Mouse (Mus musculus) left cerebral cortex, adult 6 months (tissue): ENCODE data around the gene Ifna13. TPM values are rescaled to one million over a fixed set of nuclear protein-coding genes. Genes with fewer than 3 reads are reported as not detected.

ENCODE experiments used
- long read RNA-seq, 2 experiments: library from polyadenylated mRNA; unstranded; transcript quantifications; one replicate each; pipeline ENCODE4 v2.0.0; 2019 to 2020
- polyA plus RNA-seq: library from polyadenylated mRNA; unstranded; fragments of <200 nt; fragmentation: Nextera tagmentation; gene quantifications from 2 replicates; pipeline ENCODE4 v1.2.3, GENCODE M21; 2021

Gene Ifna13
- polyA plus RNA-seq, result not detected in 2 replicates
- long read RNA-seq, experiment 1, result 0 reads
- long read RNA-seq, experiment 2, result 0 reads

GRCm38 (mm10) chr4:88644359-88644758 is at the start of gene Ifna13:
Gene Ifna13, minus strand, starts transcription at chr4:88644459.

GRCm38 (mm10) chr4:88691259-88691658 is 47.0 kb upstream of the Ifna13 start, which contains the start of gene Ifnab:
Gene Ifnab, minus strand, starts transcription at chr4:88691359.

GRCm38 (mm10) chr4:88683812-88684211 is 39.6 kb upstream of the Ifna13 start, which contains the start of gene Ifna2:
Gene Ifna2, minus strand, starts transcription at chr4:88683912.

GRCm38 (mm10) chr4:88676824-88677223 is 32.6 kb upstream of the Ifna13 start, which contains the start of gene Ifna16:
Gene Ifna16, minus strand, starts transcription at chr4:88676924.

GRCm38 (mm10) chr4:88634311-88634710 is 9.9 kb downstream of the Ifna13 start, which contains the start of gene C87499:
Gene C87499, minus strand, starts transcription at chr4:88634411.

GRCm38 (mm10) chr4:88603276-88603675 is 41.0 kb downstream of the Ifna13 start, which contains the start of gene Ifna12:
Gene Ifna12, minus strand, starts transcription at chr4:88603376.

Other genes with a start within 250 kb of the Ifna13 start
- gene Hacd4, start 205.5 kb downstream of the Ifna13 start, polyA plus RNA-seq, result 1.4 and 2.1 TPM in 2 replicates
- not detected in 2 replicates for gene Ifnb1, start 121.7 kb downstream of the Ifna13 start, polyA plus RNA-seq
- not detected in 2 replicates for gene Ifna15, start 86.2 kb downstream of the Ifna13 start, polyA plus RNA-seq
- not detected in 2 replicates for gene Ifna14, start 72.7 kb downstream of the Ifna13 start, polyA plus RNA-seq
- not detected in 2 replicates for gene Ifna9, start 52.1 kb downstream of the Ifna13 start, polyA plus RNA-seq
- not detected in 2 replicates for gene Ifna12, start 41.1 kb downstream of the Ifna13 start, polyA plus RNA-seq
- gene C87499, start 10.0 kb downstream of the Ifna13 start, polyA plus RNA-seq, result not detected in 2 replicates
- gene Ifna16, start 32.5 kb upstream of the Ifna13 start, polyA plus RNA-seq, result not detected in 2 replicates
- not detected in 2 replicates for gene Ifna2, start 39.5 kb upstream of the Ifna13 start, polyA plus RNA-seq
- not detected in 2 replicates for gene Ifnab, start 46.9 kb upstream of the Ifna13 start, polyA plus RNA-seq
- 1.0 and 1.5 TPM in 2 replicates for gene Gm26566, start 77.3 kb upstream of the Ifna13 start, polyA plus RNA-seq
- gene Klhl9, start 78.0 kb upstream of the Ifna13 start, polyA plus RNA-seq, result 57.9 and 73.6 TPM in 2 replicates
- not detected in 2 replicates for gene Gm13271, start 110.4 kb upstream of the Ifna13 start, polyA plus RNA-seq
- gene Gm13283, start 115.7 kb upstream of the Ifna13 start, polyA plus RNA-seq, result not detected in 2 replicates
- not detected in 2 replicates for gene Gm13290, start 129.4 kb upstream of the Ifna13 start, polyA plus RNA-seq
- not detected in 2 replicates for gene Gm13289, start 132.5 kb upstream of the Ifna13 start, polyA plus RNA-seq
- gene Gm13272, start 135.4 kb upstream of the Ifna13 start, polyA plus RNA-seq, result not detected in 2 replicates
- not detected in 2 replicates for gene Ifnz, start 137.7 kb upstream of the Ifna13 start, polyA plus RNA-seq
- not detected in 2 replicates for gene Gm13276, start 141.2 kb upstream of the Ifna13 start, polyA plus RNA-seq
- not detected in 2 replicates for gene Gm13277, start 144.2 kb upstream of the Ifna13 start, polyA plus RNA-seq
- gene Gm13278, start 147.1 kb upstream of the Ifna13 start, polyA plus RNA-seq, result not detected in 2 replicates
- not detected in 2 replicates for gene Gm13275, start 150.0 kb upstream of the Ifna13 start, polyA plus RNA-seq
- gene Gm13279, start 152.9 kb upstream of the Ifna13 start, polyA plus RNA-seq, result not detected in 2 replicates
- not detected in 2 replicates for gene Gm13285, start 155.2 kb upstream of the Ifna13 start, polyA plus RNA-seq
- gene Gm13287, start 158.8 kb upstream of the Ifna13 start, polyA plus RNA-seq, result not detected in 2 replicates
- gene Gm13288, start 161.1 kb upstream of the Ifna13 start, polyA plus RNA-seq, result not detected in 2 replicates
- not detected in 2 replicates for gene Ifna7, start 171.8 kb upstream of the Ifna13 start, polyA plus RNA-seq
- not detected in 2 replicates for gene Ifna11, start 175.5 kb upstream of the Ifna13 start, polyA plus RNA-seq
- gene Ifna6, start 183.0 kb upstream of the Ifna13 start, polyA plus RNA-seq, result not detected in 2 replicates
- gene Ifna5, start 191.1 kb upstream of the Ifna13 start, polyA plus RNA-seq, result not detected in 2 replicates
- gene Ifna4, start 197.4 kb upstream of the Ifna13 start, polyA plus RNA-seq, result not detected in 2 replicates
- gene Ifna1, start 205.6 kb upstream of the Ifna13 start, polyA plus RNA-seq, result not detected in 2 replicates
- not detected in 2 replicates for gene Ifne, start 235.7 kb upstream of the Ifna13 start, polyA plus RNA-seq